Mouse (Mus musculus): Measurements from ENCODE around the gene Nop2. TPM values are rescaled to one million over a fixed set of nuclear protein-coding genes. Genes with fewer than 3 reads are reported as not detected.

Gene Nop2
- polyA plus RNA-seq, 1 experiment, result 55.4 TPM

- Histone ChIP-seq H3K36me3 (ENCODE audit: control insufficient read depth, insufficient read depth) (peaks cover 12% of the 10 kb centered on the region), H3K4me2 (ENCODE audit: low read depth) (peak overlapping the region; percentile 79), H3K79me2 (ENCODE audit: control insufficient read depth, insufficient read depth) (peaks cover 24% of the 10 kb centered on the region), H3K4me3 (peak overlapping the region; percentile 98), H3ac (ENCODE audit: control insufficient read depth, insufficient read length) (peak overlapping the region; percentile 75), H3K27me3 (ENCODE audit: control insufficient read depth, insufficient read depth, insufficient read length) (no peaks in the 10 kb centered on the region)
- TF ChIP-seq MYOD1 (IDR thresholded peaks at IDR 0.05; ENCODE audit: control insufficient read depth in 1 of 3, insufficient read length in 2 of 3, low read depth in 2 of 3), result no peak
- peak; percentile 81 for TF ChIP-seq USF1 (IDR thresholded peaks at IDR 0.05; ENCODE audit: low read depth)
- peak; percentile 61 for TF ChIP-seq POLR2AphosphoS2 (IDR thresholded peaks at IDR 0.05; ENCODE audit: insufficient read length, low read depth)
- TF ChIP-seq E2F4 (IDR thresholded peaks at IDR 0.05; ENCODE audit: insufficient read depth), result peak; percentile 47
Measured at GRCm38 (mm10) chr6:125164672-125165327, 33.1 kb downstream of the Nop2 start.

GRCm38 (mm10) chr6:125165328-125165891 lies 33.7 kb downstream of the Nop2 start:
- TF ChIP-seq USF1 (IDR thresholded peaks at IDR 0.05; ENCODE audit: low read depth), result no peak
- TF ChIP-seq MAX (IDR thresholded peaks at IDR 0.05; ENCODE audit: low read depth), result no peak
- peak in 1 of 3 experiments; percentile 0 for TF ChIP-seq MYOD1 (IDR thresholded peaks at IDR 0.05; ENCODE audit: control insufficient read depth in 1 of 3, insufficient read length in 2 of 3, low read depth in 2 of 3)
- TF ChIP-seq POLR2AphosphoS2 (IDR thresholded peaks at IDR 0.05; ENCODE audit: insufficient read length, low read depth), result peak; percentile 83
- TF ChIP-seq POLR2A (IDR thresholded peaks at IDR 0.05; ENCODE audit: insufficient read length, low read depth), result peak; percentile 69
- TF ChIP-seq REST (IDR thresholded peaks at IDR 0.05; ENCODE audit: insufficient read depth, insufficient read length), result no peak
- TF ChIP-seq SRF (IDR thresholded peaks at IDR 0.05; ENCODE audit: control insufficient read depth, insufficient read length, low read depth), result no peak
- TF ChIP-seq TCF3 (IDR thresholded peaks at IDR 0.05; ENCODE audit: insufficient read length, low read depth), result no peak
- TF ChIP-seq CEBPB (IDR thresholded peaks at IDR 0.05; ENCODE audit: insufficient read depth, poor library complexity, severe bottlenecking), result no peak
- TF ChIP-seq MYOG (IDR thresholded peaks at IDR 0.05; ENCODE audit: control insufficient read depth in 1 of 3, insufficient read depth in 1 of 3, insufficient read length in 2 of 3, low read depth in 2 of 3), result no peak
- TF ChIP-seq E2F4 (IDR thresholded peaks at IDR 0.05; ENCODE audit: insufficient read depth), result peak; percentile 22
- no peak for TF ChIP-seq TCF12 (IDR thresholded peaks at IDR 0.05; ENCODE audit: insufficient read depth, poor library complexity, severe bottlenecking)

GRCm38 (mm10) chr6:125166051-125166751 lies 34.5 kb downstream of the Nop2 start, which contains the start of gene Gapdh:
Gene Gapdh (minus strand): TSS chr6:125166467.
- Histone ChIP-seq H3K27me3 (ENCODE audit: control insufficient read depth, insufficient read depth, insufficient read length) (no peaks in the 10 kb centered on the region), H3K4me3 (peak within 1 kb of the TSS; percentile 98), H3K4me2 (ENCODE audit: low read depth) (peak within 1 kb of the TSS; percentile 93), H3K79me2 (ENCODE audit: control insufficient read depth, insufficient read depth) (peaks cover 24% of the 10 kb centered on the region), H3K36me3 (ENCODE audit: control insufficient read depth, insufficient read depth) (peaks cover 5% of the 10 kb centered on the region), H3ac (ENCODE audit: control insufficient read depth, insufficient read length) (peak within 1 kb of the TSS; percentile 75)
- peak; percentile 78 for TF ChIP-seq POLR2AphosphoS2 (IDR thresholded peaks at IDR 0.05; ENCODE audit: insufficient read length, low read depth)
- no peak for TF ChIP-seq TCF12 (IDR thresholded peaks at IDR 0.05; ENCODE audit: insufficient read depth, poor library complexity, severe bottlenecking)
- TF ChIP-seq POLR2A (IDR thresholded peaks at IDR 0.05; ENCODE audit: insufficient read length, low read depth), result peak; percentile 62
- peak; percentile 94 for TF ChIP-seq SRF (IDR thresholded peaks at IDR 0.05; ENCODE audit: control insufficient read depth, insufficient read length, low read depth)

More at GRCm38 (mm10) chr6:125165328-125165891, 33.7 kb downstream of the Nop2 start:
- Histone ChIP-seq H3K4me3 (peak overlapping the region; percentile 98), H3K4me2 (ENCODE audit: low read depth) (peak overlapping the region; percentile 93), H3K79me2 (ENCODE audit: control insufficient read depth, insufficient read depth) (peaks cover 24% of the 10 kb centered on the region), H3K36me3 (ENCODE audit: control insufficient read depth, insufficient read depth) (peaks cover 6% of the 10 kb centered on the region), H3ac (ENCODE audit: control insufficient read depth, insufficient read length) (peak overlapping the region; percentile 75), H3K27me3 (ENCODE audit: control insufficient read depth, insufficient read depth, insufficient read length) (no peaks in the 10 kb centered on the region)

DNA sequence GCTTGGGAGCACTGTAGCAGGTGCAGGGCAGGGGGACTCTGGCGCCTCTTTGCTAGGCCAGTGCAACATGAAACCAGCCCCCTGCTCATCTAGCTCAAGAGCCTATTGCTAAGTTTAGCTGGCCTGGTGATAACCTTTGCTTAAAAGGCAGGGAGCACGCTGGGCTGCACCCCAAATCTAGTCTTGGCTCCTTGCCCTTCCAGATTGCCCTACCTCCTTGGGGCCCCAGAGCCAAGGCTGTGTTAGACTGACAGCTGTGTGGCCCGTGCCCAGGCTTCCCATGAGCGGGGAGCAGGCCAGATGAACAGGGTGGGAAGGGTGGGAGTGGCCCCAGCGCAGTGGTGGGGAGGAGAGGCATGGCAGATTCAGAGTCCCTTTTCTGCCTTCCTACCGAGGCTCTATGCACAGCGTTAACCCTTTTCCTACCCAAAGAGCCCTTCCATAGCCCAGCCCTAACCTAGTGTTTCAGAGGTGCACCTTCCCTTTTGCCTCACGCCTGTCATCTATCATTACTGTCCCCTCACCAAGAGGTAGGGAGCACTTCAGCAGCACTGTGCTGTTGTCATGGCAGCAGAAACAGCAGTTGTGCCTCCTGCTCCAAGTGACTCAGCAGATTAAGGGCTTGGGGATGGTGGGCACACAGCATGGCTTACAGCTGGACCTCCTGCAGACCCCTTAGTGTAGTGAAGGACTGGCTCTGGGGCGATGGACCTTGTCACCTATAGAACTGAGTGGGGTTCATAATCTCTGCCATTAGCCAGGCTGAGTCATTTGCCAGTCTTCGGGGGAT lies 35.3 kb downstream of the Nop2 start:
- no peaks in the 10 kb centered on the region for H3K27me3 ChIP-seq (ENCODE audit: control insufficient read depth, insufficient read depth, insufficient read length)
- peaks cover 24% of the 10 kb centered on the region for H3K79me2 ChIP-seq (ENCODE audit: control insufficient read depth, insufficient read depth)
- H3K4me2 ChIP-seq (ENCODE audit: low read depth), result peak overlapping the region; percentile 93
- TF ChIP-seq MAX (IDR thresholded peaks at IDR 0.05; ENCODE audit: low read depth) (no peak), MYOD1 (IDR thresholded peaks at IDR 0.05; ENCODE audit: control insufficient read depth in 1 of 3, insufficient read length in 2 of 3, low read depth in 2 of 3) (peak in 2 of 3 experiments; percentile 34 to 49), E2F4 (IDR thresholded peaks at IDR 0.05; ENCODE audit: insufficient read depth) (no peak), SRF (IDR thresholded peaks at IDR 0.05; ENCODE audit: control insufficient read depth, insufficient read length, low read depth) (no peak), USF1 (IDR thresholded peaks at IDR 0.05; ENCODE audit: low read depth) (no peak), TCF12 (IDR thresholded peaks at IDR 0.05; ENCODE audit: insufficient read depth, poor library complexity, severe bottlenecking) (no peak), POLR2AphosphoS2 (IDR thresholded peaks at IDR 0.05; ENCODE audit: insufficient read length, low read depth) (peak; percentile 55), POLR2A (IDR thresholded peaks at IDR 0.05; ENCODE audit: insufficient read length, low read depth) (no peak), MYOG (IDR thresholded peaks at IDR 0.05; ENCODE audit: control insufficient read depth in 1 of 3, insufficient read depth in 1 of 3, insufficient read length in 2 of 3, low read depth in 2 of 3) (peak in 2 of 3 experiments; percentile 30 to 37), REST (IDR thresholded peaks at IDR 0.05; ENCODE audit: insufficient read depth, insufficient read length) (no peak)
- H3ac ChIP-seq (ENCODE audit: control insufficient read depth, insufficient read length), result no peak overlapping the region
- H3K4me3 ChIP-seq, result peak overlapping the region; percentile 98
- peaks cover 6% of the 10 kb centered on the region for H3K36me3 ChIP-seq (ENCODE audit: control insufficient read depth, insufficient read depth)

All from myocyte (in vitro differentiated cells).